29 mouse cellular contexts compared by ENCODE assay signal in genomic region chr6:144329311-144329930, GRCm38 (mm10).
DNase-seq lines count a peak whose midpoint lies in the region; ATAC-seq and TF ChIP-seq lines count a peak whose summit lies in the region.
"Had no signal": no experiment of that assay in that cellular context is flagged by ENCODE, and none has a peak within 500 bp of the region (broad histone marks: within the 10 kb centered on the region; RNA-seq: fewer than 3 reads in every experiment).

No protein-coding gene starts in this region.

- peak in 1 of 2 experiments; percentile 57; a peak in 2 of 4 replicates for TF ChIP-seq EP300 in MEL (IDR thresholded peaks at IDR 0.05; ENCODE audit: low read depth in 1 of 2, low read length in 2 of 2)

- H3K9ac ChIP-seq in liver, embryonic 12.5 days = no peak overlapping the region
- H3K9ac ChIP-seq in liver, embryonic 11.5 days (ENCODE audit: low read depth, low read length) = no peak overlapping the region
- peak overlapping the region; percentile 14; the same call in 1 of the 2 replicates for H3K9ac ChIP-seq in MEL (ENCODE audit: control insufficient read depth, low read depth, low read length, poor library complexity, severe bottlenecking)
- H3K9ac ChIP-seq in kidney, embryonic 15.5 days = no peak overlapping the region
- H3K9ac ChIP-seq: embryonic facial prominence, embryonic 13.5 days; heart, embryonic 15.5 days; intestine, embryonic 15.5 days; limb, embryonic 15.5 days; liver, embryonic 15.5 days; lung, embryonic 15.5 days had no signal

- no peak overlapping the region for H3K4me3 ChIP-seq in liver, embryonic 12.5 days
- no peak overlapping the region for H3K4me3 ChIP-seq in liver, embryonic 11.5 days (ENCODE audit: low read depth, low read length)
- H3K4me3 ChIP-seq in MEL (ENCODE audit: control insufficient read depth in 1 of 2, insufficient read depth in 1 of 2, low read depth in 2 of 2, low read length in 2 of 2) = no peak overlapping the region
- H3K4me3 ChIP-seq in kidney, embryonic 15.5 days (replicated peaks) = no peak overlapping the region
- H3K4me3 ChIP-seq: embryonic facial prominence, embryonic 13.5 days; gastrocnemius, adult 2 months; heart, adult 2 months; heart, embryonic 15.5 days; intestine, embryonic 15.5 days; limb, embryonic 10.5 days; limb, embryonic 15.5 days; liver, embryonic 15.5 days; lung, embryonic 15.5 days had no signal

- H3K36me3 ChIP-seq in liver, embryonic 12.5 days = no peaks in the 10 kb centered on the region
- H3K36me3 ChIP-seq in liver, embryonic 11.5 days (ENCODE audit: control insufficient read depth, insufficient read depth, low read length) = no peaks in the 10 kb centered on the region
- peaks cover 0 to 10% of the 10 kb centered on the region in 2 experiments; a peak in 2 of 4 replicates for H3K36me3 ChIP-seq in MEL (ENCODE audit: control insufficient read depth in 1 of 2, insufficient read depth in 2 of 2, low read length in 2 of 2)
- H3K36me3 ChIP-seq in kidney, embryonic 15.5 days = no peaks in the 10 kb centered on the region
- H3K36me3 ChIP-seq: embryonic facial prominence, embryonic 13.5 days; heart, embryonic 15.5 days; intestine, embryonic 15.5 days; limb, embryonic 10.5 days; limb, embryonic 15.5 days; liver, embryonic 15.5 days; lung, embryonic 15.5 days had no signal

- H3K4me1 ChIP-seq in liver, embryonic 12.5 days = no peaks in the 10 kb centered on the region
- no peaks in the 10 kb centered on the region for H3K4me1 ChIP-seq in liver, embryonic 11.5 days (replicated peaks; ENCODE audit: control insufficient read depth, insufficient read depth, low read length)
- H3K4me1 ChIP-seq in MEL (ENCODE audit: control insufficient read depth in 1 of 2, insufficient read depth in 2 of 2, low read length in 2 of 2) = peaks cover 0 to 11% of the 10 kb centered on the region in 2 experiments; a peak in 2 of 4 replicates
- no peaks in the 10 kb centered on the region for H3K4me1 ChIP-seq in kidney, embryonic 15.5 days
- H3K4me1 ChIP-seq: embryonic facial prominence, embryonic 13.5 days; intestine, embryonic 15.5 days; liver, embryonic 15.5 days had no signal

- TF ChIP-seq CTCF in MEL (IDR thresholded peaks at IDR 0.05 in 2 of 3, conservative IDR thresholded peaks at IDR 0.05 in 1 of 3; ENCODE audit: control insufficient read depth in 1 of 3, insufficient read depth in 1 of 3, low read depth in 2 of 3, low read length in 3 of 3, poor library complexity in 1 of 3, severe bottlenecking in 1 of 3) = no peak

- no peak overlapping the region for H3K4me2 ChIP-seq in liver, embryonic 12.5 days
- H3K4me2 ChIP-seq in liver, embryonic 11.5 days = no peak overlapping the region
- H3K4me2 ChIP-seq in kidney, embryonic 15.5 days = no peak overlapping the region
- H3K4me2 ChIP-seq: embryonic facial prominence, embryonic 13.5 days; heart, embryonic 15.5 days; intestine, embryonic 15.5 days; limb, embryonic 15.5 days; liver, embryonic 15.5 days; lung, embryonic 15.5 days; midbrain, embryonic 11.5 days had no signal

- no peaks in the 10 kb centered on the region for H3K27me3 ChIP-seq in liver, embryonic 12.5 days (replicated peaks)
- no peaks in the 10 kb centered on the region for H3K27me3 ChIP-seq in liver, embryonic 11.5 days (replicated peaks; ENCODE audit: control insufficient read depth, insufficient read depth, low read length)
- H3K27me3 ChIP-seq in MEL (ENCODE audit: control insufficient read depth in 1 of 2, insufficient read depth in 2 of 2, low read length in 2 of 2) = no peaks in the 10 kb centered on the region
- no peaks in the 10 kb centered on the region for H3K27me3 ChIP-seq in kidney, embryonic 15.5 days
- H3K27me3 ChIP-seq: embryonic facial prominence, embryonic 13.5 days; heart, embryonic 15.5 days; intestine, embryonic 15.5 days; limb, embryonic 15.5 days; liver, embryonic 15.5 days; lung, embryonic 15.5 days had no signal

- no peak for TF ChIP-seq POLR2A in MEL (IDR thresholded peaks at IDR 0.05; ENCODE audit: control insufficient read depth in 1 of 2, insufficient read depth in 1 of 2, low read depth in 1 of 2, low read length in 2 of 2, poor library complexity in 1 of 2)

- DNase-seq in liver, embryonic 11.5 days (ENCODE audit: low spot score) = no peak
- DNase-seq in 416B (ENCODE audit: low read depth) (peak; percentile 40), MEL (ENCODE audit: low read depth, low spot score) (peak; percentile 79)
- DNase-seq in cerebellum, adult 11 months = no peak
- DNase-seq: cerebellum, adult 9-10 months; cerebellum, postnatal 36 days; gastrocnemius, adult 2 months; gastrocnemius, postnatal 36 days; heart, adult 2 months; kidney, adult 2 months; kidney, postnatal 10 days; layer of hippocampus, postnatal 36 days; right cerebral cortex, postnatal 25 days; spleen, adult 18-20 months; thymus, adult 2 months; thymus, postnatal 4 days had no signal

- no peak for TF ChIP-seq RAD21 in MEL (IDR thresholded peaks at IDR 0.05; ENCODE audit: low read depth, low read length)

- H3K27ac ChIP-seq in liver, embryonic 12.5 days = peak overlapping the region; percentile 25; the same call in 1 of the 2 replicates
- H3K27ac ChIP-seq in liver, embryonic 11.5 days (ENCODE audit: low read depth, low read length) = no peak overlapping the region
- H3K27ac ChIP-seq in MEL (ENCODE audit: control insufficient read depth, low read depth, low read length) = peak overlapping the region; percentile 92
- H3K27ac ChIP-seq in kidney, embryonic 15.5 days = no peak overlapping the region
- H3K27ac ChIP-seq: embryonic facial prominence, embryonic 13.5 days; gastrocnemius, adult 2 months; heart, adult 2 months; heart, embryonic 15.5 days; hindbrain, postnatal 0 days; intestine, embryonic 15.5 days; limb, embryonic 10.5 days; limb, embryonic 15.5 days; liver, embryonic 15.5 days had no signal

- H3K9me3 ChIP-seq in liver, embryonic 12.5 days (replicated peaks) = peaks cover 15% of the 10 kb centered on the region; the same call in 1 of the 2 replicates
- peaks cover 4% of the 10 kb centered on the region; the same call in 1 of the 2 replicates for H3K9me3 ChIP-seq in liver, embryonic 11.5 days (ENCODE audit: control insufficient read depth, low read length)
- H3K9me3 ChIP-seq in MEL (replicated peaks; ENCODE audit: insufficient read depth, low read length) = no peaks in the 10 kb centered on the region
- no peaks in the 10 kb centered on the region for H3K9me3 ChIP-seq in kidney, embryonic 15.5 days (replicated peaks)
- H3K9me3 ChIP-seq: embryonic facial prominence, embryonic 13.5 days; heart, embryonic 15.5 days; intestine, embryonic 15.5 days; limb, embryonic 10.5 days; limb, embryonic 15.5 days; lung, embryonic 15.5 days had no signal

- H3K79me2 ChIP-seq in MEL (ENCODE audit: control insufficient read depth, insufficient read depth, low read length, poor library complexity) = no peaks in the 10 kb centered on the region

- 49% methylated on average over 2 of the region's 2 CpGs for WGBS in liver, embryonic 12.5 days (ENCODE audit: insufficient replicate concordance)
- 61% methylated on average over 2 of the region's 2 CpGs for WGBS in liver, embryonic 11.5 days
- WGBS in kidney, embryonic 15.5 days = 72% methylated on average over 2 of the region's 2 CpGs

- no peak for ATAC-seq in liver, embryonic 12.5 days
- no peak for ATAC-seq in liver, embryonic 11.5 days (replicated peaks; ENCODE audit: low FRiP score)
- ATAC-seq in kidney, embryonic 15.5 days (replicated peaks; ENCODE audit: low FRiP score) = no peak
- ATAC-seq: forebrain, embryonic 16.5 days; hindbrain, postnatal 0 days; intestine, embryonic 15.5 days; midbrain, embryonic 16.5 days had no signal

TF ChIP-seq in MEL, 35 proteins besides CTCF, POLR2A, EP300 and RAD21:
- TF ChIP-seq CHD1 (IDR thresholded peaks at IDR 0.05; ENCODE audit: low read depth, low read length) = no peak
- TF ChIP-seq MYB (IDR thresholded peaks at IDR 0.05; ENCODE audit: low read depth, low read length) = no peak
- no peak for TF ChIP-seq USF1 (IDR thresholded peaks at IDR 0.05; ENCODE audit: low read depth, low read length)
- TF ChIP-seq GATA1 (IDR thresholded peaks at IDR 0.05; ENCODE audit: low read depth, low read length) = no peak
- TF ChIP-seq USF2 (IDR thresholded peaks at IDR 0.05; ENCODE audit: borderline replicate concordance in 1 of 2, insufficient read depth in 1 of 2, low read depth in 1 of 2, low read length in 2 of 2) = no peak
- no peak for TF ChIP-seq ETS1 (IDR thresholded peaks at IDR 0.05; ENCODE audit: low read depth, low read length)
- no peak for TF ChIP-seq ZKSCAN1 (IDR thresholded peaks at IDR 0.05; ENCODE audit: low read depth, low read length)
- no peak for TF ChIP-seq TAL1 (IDR thresholded peaks at IDR 0.05; ENCODE audit: low read length)
- no peak for TF ChIP-seq MAZ (IDR thresholded peaks at IDR 0.05; ENCODE audit: low read depth, low read length)
- TF ChIP-seq KAT2A (conservative IDR thresholded peaks at IDR 0.05; ENCODE audit: low read depth, low read length) = no peak
- TF ChIP-seq TCF12 (IDR thresholded peaks at IDR 0.05; ENCODE audit: low read depth, low read length) = no peak
- TF ChIP-seq POLR2AphosphoS2 (IDR thresholded peaks at IDR 0.05; ENCODE audit: low read length) = no peak
- TF ChIP-seq ZC3H11A (IDR thresholded peaks at IDR 0.05; ENCODE audit: low read depth, low read length) = no peak
- TF ChIP-seq TBP (IDR thresholded peaks at IDR 0.05; ENCODE audit: low read depth, low read length) = no peak

Comparison
In these comparisons a context has a peak if more than half of its experiments do, and no peak if none do; other contexts are left out.
1. H3K27ac ChIP-seq: peak in liver, embryonic 12.5 days (single experiment) and MEL (single experiment); none in liver, embryonic 11.5 days (single experiment) and kidney, embryonic 15.5 days (single experiment).
2. DNase-seq: peak in 416B (single experiment) and MEL (single experiment); none in liver, embryonic 11.5 days (single experiment) and cerebellum, adult 11 months (single experiment).